Mouse (Mus musculus) limb, embryonic 14.5 days (tissue): Measurements from ENCODE around the gene Ptges2. TPM values are rescaled to one million over a fixed set of nuclear protein-coding genes. Genes with fewer than 3 reads are reported as not detected.

Experiments
- ATAC-seq: fragments of 200-750 bp; cut with Nextera tagmentation; 2 replicates; pipeline ENCODE4 v1.8.0; 2017; ENCODE audit warnings: low read depth, moderate number of reproducible peaks, moderate TSS enrichment; ENCODE audit not compliant: low FRiP score
- DNase-seq: peaks from one replicate; pipeline ENCODE4 v3.0.0-alpha.2; 2015; ENCODE audit warnings: low spot score
- H3K27ac ChIP-seq: fragments of 300-500 bp; sonication (generic); replicated peaks from 2 replicates; pipeline ENCODE4 v1.5.1; 2014; ENCODE audit warnings: low read depth, mild to moderate bottlenecking, low read length, moderate library complexity, mixed read lengths
- H3K27me3 ChIP-seq: fragments of 300-500 bp; sonication (generic); 2 replicates; pipeline ENCODE4 v1.6.1; 2014; ENCODE audit warnings: low read length, mixed read lengths; ENCODE audit not compliant: control insufficient read depth, insufficient read depth
- H3K36me3 ChIP-seq: fragments of 300-500 bp; sonication (generic); 2 replicates; pipeline ENCODE4 v1.6.1; 2014; ENCODE audit warnings: mild to moderate bottlenecking, low read length, moderate library complexity, mixed read lengths; ENCODE audit not compliant: control insufficient read depth, insufficient read depth
- H3K4me1 ChIP-seq: fragments of 300-500 bp; sonication (generic); 2 replicates; pipeline ENCODE4 v1.6.1; 2014; ENCODE audit warnings: antibody characterized with exemption, low read length, mixed read lengths; ENCODE audit not compliant: control insufficient read depth, insufficient read depth
- H3K4me2 ChIP-seq: fragments of 300-500 bp; sonication (generic); replicated peaks from 2 replicates; pipeline ENCODE4 v1.6.1; 2014; ENCODE audit warnings: low read depth, mild to moderate bottlenecking, low read length, moderate library complexity; ENCODE audit not compliant: severe bottlenecking
- H3K4me3 ChIP-seq: fragments of 300-500 bp; sonication (generic); replicated peaks from 2 replicates; pipeline ENCODE4 v1.5.1; 2014; ENCODE audit warnings: low read length
- H3K9ac ChIP-seq: fragments of 300-500 bp; sonication (generic); 2 replicates; pipeline ENCODE4 v1.6.1; 2014; ENCODE audit warnings: mild to moderate bottlenecking, low read depth, low read length, moderate library complexity; ENCODE audit not compliant: severe bottlenecking
- H3K9me3 ChIP-seq: fragments of 300-500 bp; sonication (generic); 2 replicates; pipeline ENCODE4 v1.6.1; 2016; ENCODE audit warnings: low read length; ENCODE audit not compliant: control insufficient read depth
- POLR2A ChIP-seq: fragments of 200-500 bp; IDR thresholded peaks from 2 replicates; pipeline ENCODE4 v1.8.0; 2012; ENCODE audit warnings: inconsistent platforms, mild to moderate bottlenecking, moderate library complexity, borderline replicate concordance; ENCODE audit not compliant: insufficient read depth, insufficient read length; ENCODE audit errors: extremely low read depth
- WGBS: fragments of 180-500 bp; shearing (Covaris S2); extraction: QIAGEN DNeasy Blood & Tissue Kit; methylation state at CpG from one replicate; pipeline ENCODE4 v1.1.7; 2014; 5-methylcytosine and 5-hydroxymethylcytosine counted together
- polyA plus RNA-seq, 2 experiments: library from polyadenylated mRNA; depleted of rRNA in 1 of 2; stranded (reverse) in 1 of 2; unstranded in 1 of 2; fragments of >200 nt; fragmentation: Nextera tagmentation in 1 of 2; extraction: Ambion mirVana in 1 of 2; gene quantifications; 2 replicates each; pipeline versions ENCODE4 v1.2.1 to v1.2.3; 2012 to 2014

Gene Ptges2
- polyA plus RNA-seq, 2 experiments: 26.5 to 29.3 TPM

- no peak for TF ChIP-seq POLR2A
- DNase-seq (no peak), ATAC-seq (no peak)
- H3K27me3 ChIP-seq: no peaks in the 10 kb centered on the region
- no peak overlapping the region for H3K4me2 ChIP-seq
- peaks cover 23% of the 10 kb centered on the region for H3K36me3 ChIP-seq
- 94% methylated on average over 8 of the region's 8 CpGs for WGBS
- H3K27ac ChIP-seq: no peak overlapping the region
- peaks cover 19% of the 10 kb centered on the region for H3K4me1 ChIP-seq
- no peak overlapping the region for H3K4me3 ChIP-seq
- H3K9ac ChIP-seq: 0 out of 2 replicates have a peak overlapping the region, but pooled peaks have one; percentile 16
- no peaks in the 10 kb centered on the region for H3K9me3 ChIP-seq
These were observed 59.4 kb downstream of the Ptges2 start for GRCm38 (mm10) chr2:32455101-32455500.

Other genes with a start within 250 kb of the Ptges2 start
- gene Prrc2b, start 244.8 kb upstream of the Ptges2 start, polyA plus RNA-seq (2012; rRNA removed): 74.6 and 92.4 TPM in 2 replicates
- gene Prrc2b, start 244.8 kb upstream of the Ptges2 start, polyA plus RNA-seq (2014; fragmentation: Nextera tagmentation; extraction: Ambion mirVana): 78.2 and 78.3 TPM in 2 replicates
- 36.4 and 45.8 TPM in 2 replicates for gene Pomt1, start 159.3 kb upstream of the Ptges2 start, polyA plus RNA-seq (2012; rRNA removed)
- gene Pomt1, start 159.3 kb upstream of the Ptges2 start, polyA plus RNA-seq (2014; fragmentation: Nextera tagmentation; extraction: Ambion mirVana): 21.7 and 22.9 TPM in 2 replicates
- gene Uck1, start 135.7 kb upstream of the Ptges2 start, polyA plus RNA-seq (2012; rRNA removed): 64.8 and 69.4 TPM in 2 replicates
- 59.9 and 67.8 TPM in 2 replicates for gene Uck1, start 135.7 kb upstream of the Ptges2 start, polyA plus RNA-seq (2014; fragmentation: Nextera tagmentation; extraction: Ambion mirVana)
- 56.4 and 63.1 TPM in 2 replicates for gene Golga2, start 108.5 kb upstream of the Ptges2 start, polyA plus RNA-seq (2012; rRNA removed)
- 32.4 and 33.3 TPM in 2 replicates for gene Golga2, start 108.5 kb upstream of the Ptges2 start, polyA plus RNA-seq (2014; fragmentation: Nextera tagmentation; extraction: Ambion mirVana)
- gene Swi5, start 107.8 kb upstream of the Ptges2 start, polyA plus RNA-seq (2012; rRNA removed): 272 and 324 TPM in 2 replicates
- gene Swi5, start 107.8 kb upstream of the Ptges2 start, polyA plus RNA-seq (2014; fragmentation: Nextera tagmentation; extraction: Ambion mirVana): 221 and 244 TPM in 2 replicates
- gene Ciz1, start 43.6 kb upstream of the Ptges2 start, polyA plus RNA-seq (2012; rRNA removed): 196 and 266 TPM in 2 replicates
- 39.5 and 46.5 TPM in 2 replicates for gene Ciz1, start 43.6 kb upstream of the Ptges2 start, polyA plus RNA-seq (2014; fragmentation: Nextera tagmentation; extraction: Ambion mirVana)
- gene Dnm1, start 42.6 kb upstream of the Ptges2 start, polyA plus RNA-seq (2012; rRNA removed): 318 and 459 TPM in 2 replicates
- 46.0 and 60.1 TPM in 2 replicates for gene Dnm1, start 42.6 kb upstream of the Ptges2 start, polyA plus RNA-seq (2014; fragmentation: Nextera tagmentation; extraction: Ambion mirVana)
- 51.3 and 76.1 TPM in 2 replicates for gene 1110008P14Rik, start 14.0 kb upstream of the Ptges2 start, polyA plus RNA-seq (2012; rRNA removed)
- 55.3 and 66.9 TPM in 2 replicates for gene 1110008P14Rik, start 14.0 kb upstream of the Ptges2 start, polyA plus RNA-seq (2014; fragmentation: Nextera tagmentation; extraction: Ambion mirVana)
- gene Lcn2, start 7.6 kb upstream of the Ptges2 start, polyA plus RNA-seq (2012; rRNA removed): 1.3 and 2.4 TPM in 2 replicates
- 0.97 and 2.8 TPM in 2 replicates for gene Lcn2, start 7.6 kb upstream of the Ptges2 start, polyA plus RNA-seq (2014; fragmentation: Nextera tagmentation; extraction: Ambion mirVana)
- gene Naif1, start 54.6 kb downstream of the Ptges2 start, polyA plus RNA-seq (2012; rRNA removed): 4.5 and 5.1 TPM in 2 replicates
- 4.2 and 5.4 TPM in 2 replicates for gene Naif1, start 54.6 kb downstream of the Ptges2 start, polyA plus RNA-seq (2014; fragmentation: Nextera tagmentation; extraction: Ambion mirVana)
- gene Slc25a25, start 55.5 kb downstream of the Ptges2 start, polyA plus RNA-seq (2012; rRNA removed): 17.4 and 19.2 TPM in 2 replicates
- gene Slc25a25, start 55.5 kb downstream of the Ptges2 start, polyA plus RNA-seq (2014; fragmentation: Nextera tagmentation; extraction: Ambion mirVana): 12.7 and 15.1 TPM in 2 replicates
- 15.3 and 22.8 TPM in 2 replicates for gene Fam102a, start 139.4 kb downstream of the Ptges2 start, polyA plus RNA-seq (2012; rRNA removed)
- gene Fam102a, start 139.4 kb downstream of the Ptges2 start, polyA plus RNA-seq (2014; fragmentation: Nextera tagmentation; extraction: Ambion mirVana): 17.2 TPM in 2 replicates
- 146 and 178 TPM in 2 replicates for gene Dpm2, start 175.0 kb downstream of the Ptges2 start, polyA plus RNA-seq (2012; rRNA removed)
- gene Dpm2, start 175.0 kb downstream of the Ptges2 start, polyA plus RNA-seq (2014; fragmentation: Nextera tagmentation; extraction: Ambion mirVana): 122 TPM in 2 replicates
- 1.9 and 3.1 TPM in 2 replicates for gene Pip5kl1, start 178.9 kb downstream of the Ptges2 start, polyA plus RNA-seq (2012; rRNA removed)
- gene Pip5kl1, start 178.9 kb downstream of the Ptges2 start, polyA plus RNA-seq (2014; fragmentation: Nextera tagmentation; extraction: Ambion mirVana): 0.43 and 1.3 TPM in 2 replicates
- 0.09 TPM in 1 of 2 replicates, not detected in the other for gene 9430097D07Rik, start 179.8 kb downstream of the Ptges2 start, polyA plus RNA-seq (2012; rRNA removed)
- gene 9430097D07Rik, start 179.8 kb downstream of the Ptges2 start, polyA plus RNA-seq (2014; fragmentation: Nextera tagmentation; extraction: Ambion mirVana): 0.17 TPM in 1 of 2 replicates, not detected in the other
- gene St6galnac4, start 191.2 kb downstream of the Ptges2 start, polyA plus RNA-seq (2012; rRNA removed): 31.8 and 44.9 TPM in 2 replicates
- 33.3 and 33.9 TPM in 2 replicates for gene St6galnac4, start 191.2 kb downstream of the Ptges2 start, polyA plus RNA-seq (2014; fragmentation: Nextera tagmentation; extraction: Ambion mirVana)
- 39.2 and 52.9 TPM in 2 replicates for gene St6galnac6, start 203.8 kb downstream of the Ptges2 start, polyA plus RNA-seq (2012; rRNA removed)
- gene St6galnac6, start 203.8 kb downstream of the Ptges2 start, polyA plus RNA-seq (2014; fragmentation: Nextera tagmentation; extraction: Ambion mirVana): 10.7 and 11.7 TPM in 2 replicates
- 25.5 and 26.7 TPM in 2 replicates for gene Ak1, start 225.9 kb downstream of the Ptges2 start, polyA plus RNA-seq (2012; rRNA removed)
- gene Ak1, start 225.9 kb downstream of the Ptges2 start, polyA plus RNA-seq (2014; fragmentation: Nextera tagmentation; extraction: Ambion mirVana): 44.1 and 56.2 TPM in 2 replicates